8 mouse cellular contexts compared by ENCODE assay signal in genomic region chr9:122294242-122294881, GRCm38 (mm10). TPM values are rescaled to one million over a fixed set of nuclear protein-coding genes. Genes with fewer than 3 reads are reported as not detected.
DNase-seq lines count a peak whose midpoint lies in the region; ATAC-seq and TF ChIP-seq lines count a peak whose summit lies in the region.

Ano10 (minus strand) TSS chr9:122294423.

- peak; percentile 66 for DNase-seq in Patski (ENCODE audit: low read depth, low spot score)
- peak; percentile 98 for DNase-seq in cerebellum, postnatal 14 days
- peak; percentile 95 for DNase-seq in frontal cortex, postnatal 14 days (ENCODE audit: low spot score in 2 of 2)
- DNase-seq in layer of hippocampus, postnatal 25 days (ENCODE audit: extremely low spot score in 1 of 2, low spot score in 1 of 2) = peak; percentile 83 to 86
- DNase-seq in lung, postnatal 25 days (ENCODE audit: low spot score) = peak; percentile 99
- DNase-seq in retina, embryonic 14.5 days (ENCODE audit: low spot score) = peak; percentile 100
- DNase-seq in thymus, postnatal 4 days = peak; percentile 99

- peak within 1 kb of the TSS; percentile 90 for H3K9ac ChIP-seq in hindbrain, embryonic 13.5 days

- peak; percentile 87 for ATAC-seq in Patski
- peak; percentile 96 for ATAC-seq in hindbrain, embryonic 13.5 days (ENCODE audit: low FRiP score)

- 0% methylated on average over 47 of the region's 51 CpGs for WGBS in hindbrain, embryonic 13.5 days

- peak within 1 kb of the TSS; percentile 79 for H3K4me3 ChIP-seq in hindbrain, embryonic 13.5 days

- TF ChIP-seq CTCF in Patski (IDR thresholded peaks at IDR 0.05) = no peak

- no peaks in the 10 kb centered on the region for H3K27me3 ChIP-seq in Patski
- H3K27me3 ChIP-seq in hindbrain, embryonic 13.5 days = no peaks in the 10 kb centered on the region

- H3K4me2 ChIP-seq in hindbrain, embryonic 13.5 days = peak within 1 kb of the TSS; percentile 66

- POLR2A ChIA-PET in Patski (lab: Charles Lee) = no interaction called here

- no peaks in the 10 kb centered on the region for H3K36me3 ChIP-seq in hindbrain, embryonic 13.5 days

- no peaks in the 10 kb centered on the region for H3K9me3 ChIP-seq in hindbrain, embryonic 13.5 days

- CTCF ChIA-PET in Patski (lab: Charles Lee) = no interaction called here

- H3K4me1 ChIP-seq in hindbrain, embryonic 13.5 days (replicated peaks) = peaks cover 29% of the 10 kb centered on the region

- in situ Hi-C loops in Patski (cut with MboI; ENCODE audit: low pct_unique_long_range_greater_than_20kb) = no loop called here

- peak within 1 kb of the TSS; percentile 90 for H3K27ac ChIP-seq in hindbrain, embryonic 13.5 days

RNA-seq across cellular contexts. Expression of gene Ano10, which starts in this region (rescaled TPM):
- 62.6 TPM for polyA plus RNA-seq in Patski (2021)
- polyA plus RNA-seq in hindbrain, embryonic 13.5 days (2015; fragmentation: Nextera tagmentation; extraction: Ambion mirVana) = 48.7 and 49.7 TPM in 2 replicates
- total RNA-seq in layer of hippocampus, postnatal 25 days (2021) = 10 to 100 TPM; 22.1 to 24.9 TPM

Comparison
In these comparisons a context has a peak if more than half of its experiments do, and no peak if none do; other contexts are left out.
1. Peak in every context shown above with its lines: DNase-seq, ATAC-seq, H3K4me3 ChIP-seq and H3K27ac ChIP-seq.